Mouse (Mus musculus) induced T-regulatory cell, adult 2 months (primary cell): ENCODE data around the gene Cebpz.

Source experiments
- DNase-seq: peaks from one replicate; pipeline ENCODE4 v3.0.0-alpha.2; 2012; ENCODE audit warnings: low read depth

Gene Cebpz

DNA sequence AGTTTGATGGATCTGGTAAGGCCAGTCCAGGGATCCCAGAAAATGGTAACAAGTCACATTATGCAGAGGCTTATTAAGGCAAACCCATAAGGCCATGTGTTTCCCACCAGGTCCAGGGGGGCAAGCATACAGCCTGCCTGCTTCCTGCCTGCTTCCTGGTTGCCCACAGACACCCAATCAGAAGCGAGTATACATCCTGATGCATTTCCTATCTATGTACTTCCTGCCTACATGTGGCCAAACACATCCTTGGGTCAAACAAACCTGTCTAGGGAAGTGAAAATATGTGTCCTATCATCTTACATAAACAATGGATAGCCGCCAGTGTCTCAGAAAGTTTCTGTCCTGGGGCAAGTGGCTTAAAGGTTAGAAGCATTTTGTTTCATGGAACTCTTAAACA, 33.7 kb downstream of the Cebpz start:
- no peak for DNase-seq

DNA sequence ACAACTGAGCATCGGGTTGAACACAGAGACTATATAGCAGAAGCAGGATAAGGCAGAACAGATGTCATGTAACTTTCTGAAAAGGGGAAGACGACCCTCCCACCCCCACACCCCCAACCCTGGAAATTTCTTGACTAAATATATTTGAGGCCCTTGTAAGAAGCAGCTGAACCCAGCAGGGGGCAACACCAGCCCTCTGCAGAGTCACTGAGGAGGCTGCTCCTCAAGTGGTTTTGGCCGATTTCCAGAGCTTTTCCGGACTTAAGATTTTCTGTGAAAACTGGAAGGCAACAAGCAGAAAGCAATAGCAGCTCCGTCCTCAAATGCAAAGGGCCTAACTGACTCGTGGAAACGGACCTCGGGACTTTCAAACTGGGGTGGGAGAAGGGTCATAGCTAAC, 41.5 kb downstream of the Cebpz start:
- DNase-seq, result peak; percentile 39

DNA sequence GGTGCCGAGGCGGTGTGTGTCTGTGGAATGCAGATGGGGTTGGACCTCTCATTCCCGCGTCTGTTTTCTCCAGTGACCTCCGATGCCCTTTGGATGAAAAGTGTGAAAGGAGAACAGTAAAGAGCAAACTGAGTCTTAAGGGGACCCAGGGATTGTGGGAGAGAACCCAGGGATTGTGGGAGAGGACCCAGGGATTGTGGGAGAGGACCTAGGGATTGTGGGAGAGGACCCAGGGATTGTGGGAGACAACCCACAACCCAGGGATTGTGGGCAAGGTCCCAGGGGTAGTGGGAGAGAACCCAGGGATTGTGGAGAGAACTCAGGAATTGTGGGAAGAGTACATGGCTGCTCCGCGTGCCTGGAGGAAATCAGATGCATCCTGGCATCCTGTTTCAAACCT, 41.9 kb downstream of the Cebpz start:
- no peak for DNase-seq

DNA sequence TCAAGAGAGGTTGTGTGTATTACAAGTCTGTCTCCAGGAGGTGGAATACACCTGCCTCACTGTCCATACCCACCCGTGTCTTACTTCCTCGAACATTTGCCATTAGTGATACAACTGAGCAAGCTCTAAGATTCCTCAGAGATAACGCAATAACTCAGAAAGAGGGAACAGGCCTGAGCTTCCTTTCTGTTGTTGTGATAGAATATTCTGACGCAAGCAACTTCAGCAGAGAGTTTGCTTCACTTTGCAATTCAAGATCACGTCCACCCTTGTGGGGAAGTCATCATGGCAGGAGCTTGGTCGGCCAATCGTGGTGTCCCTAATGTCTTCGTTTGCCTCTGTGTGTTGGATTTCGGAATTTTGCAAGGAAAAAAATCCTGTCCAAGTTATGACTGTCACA, 45.8 kb downstream of the Cebpz start:
- DNase-seq, result no peak

DNA sequence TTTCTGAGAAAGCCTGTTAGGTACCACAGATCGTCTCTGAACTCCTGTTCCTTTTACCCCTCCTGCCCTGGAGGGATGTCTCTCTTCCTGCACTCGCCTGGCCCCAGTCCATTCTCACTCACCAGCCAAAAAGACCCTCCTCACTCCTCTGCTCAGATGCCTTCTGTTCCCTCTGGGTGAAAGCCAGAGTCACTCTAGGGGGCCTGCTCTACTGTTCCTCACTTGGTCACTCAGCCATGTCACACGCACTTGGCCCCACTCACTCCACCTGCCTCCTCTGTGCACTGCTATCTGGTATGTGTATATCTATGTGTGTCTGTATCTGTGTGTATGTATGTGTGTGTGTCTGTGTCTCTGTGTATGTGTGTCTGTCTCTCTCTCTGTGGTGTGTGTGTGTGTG, 47.7 kb downstream of the Cebpz start:
- DNase-seq, result no peak

DNA sequence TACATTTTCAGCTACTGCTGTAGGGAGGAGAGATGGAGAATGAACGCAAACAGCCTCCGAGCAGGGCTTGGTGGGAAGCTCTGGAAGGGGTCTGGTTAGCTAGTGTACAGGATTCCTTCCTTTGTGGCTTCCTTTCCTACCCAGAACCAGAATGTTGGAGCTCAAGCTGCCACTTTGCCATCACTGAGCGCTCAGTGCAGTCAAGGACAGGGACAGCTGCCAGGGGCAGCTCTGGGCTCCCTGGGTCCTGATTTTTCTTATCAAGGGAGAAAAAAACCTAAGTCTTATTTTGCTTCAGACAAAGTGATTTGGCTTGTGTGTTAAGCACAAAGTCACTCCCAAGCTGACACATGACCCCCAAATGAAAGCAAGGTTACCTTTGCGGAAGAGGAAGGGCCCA, 48.3 kb downstream of the Cebpz start:
- DNase-seq, result no peak

DNA sequence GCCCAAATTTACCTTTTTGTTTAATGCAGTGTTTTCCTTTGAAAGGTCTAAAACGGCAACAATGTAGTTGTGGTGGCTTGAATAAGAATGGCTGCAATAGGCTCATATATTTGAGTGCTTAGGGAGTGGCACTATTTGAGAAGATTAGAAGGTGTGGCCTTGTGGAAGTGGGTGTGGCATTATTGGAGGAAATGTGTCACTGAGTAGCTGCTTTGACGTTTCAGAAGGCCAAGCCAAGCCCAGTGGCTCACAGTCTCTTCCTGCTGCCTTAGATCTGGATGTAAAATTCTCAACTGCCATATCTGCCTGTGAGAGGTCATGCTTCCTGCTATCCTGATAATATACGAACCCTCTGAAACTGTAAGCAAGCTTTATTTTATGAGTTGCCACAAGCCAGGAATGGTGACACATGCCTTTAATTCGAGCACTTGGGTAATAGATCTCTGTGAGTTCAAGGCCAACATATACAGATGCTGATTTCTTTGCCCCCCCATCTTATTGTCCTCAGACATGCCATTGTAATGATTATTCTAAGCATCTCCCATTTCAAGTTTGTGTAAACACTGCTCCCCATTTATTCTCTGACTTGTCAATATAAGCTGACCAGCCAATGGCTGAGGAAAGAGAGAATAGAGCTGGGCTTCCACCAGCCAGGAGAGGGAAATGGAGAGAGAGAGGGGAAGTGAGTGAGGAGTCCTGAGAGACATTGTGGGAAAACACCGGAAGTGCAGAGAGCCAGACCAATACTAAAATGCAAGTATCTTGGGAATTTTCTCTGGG, 51.4 kb downstream of the Cebpz start:
- DNase-seq, result no peak

DNA sequence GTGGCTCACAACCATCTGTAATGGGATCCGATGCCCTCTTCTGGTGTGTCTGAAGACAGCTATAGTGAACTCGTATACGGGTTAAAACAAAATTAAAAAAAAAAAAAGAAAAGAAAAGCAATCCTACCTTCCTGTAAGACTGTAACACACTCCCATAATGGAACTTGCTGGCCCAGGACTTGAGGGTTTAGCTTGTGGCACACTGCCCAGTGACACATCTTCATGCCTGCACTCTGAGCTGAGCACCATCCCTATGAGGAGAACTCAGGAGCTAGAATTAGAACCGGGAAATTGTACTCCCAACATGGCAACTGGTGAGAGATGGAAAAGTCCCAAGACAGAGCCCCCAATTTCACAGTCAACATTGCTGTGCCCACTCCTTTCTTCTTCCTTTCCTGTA, 53.6 kb downstream of the Cebpz start:
- no peak for DNase-seq

DNA sequence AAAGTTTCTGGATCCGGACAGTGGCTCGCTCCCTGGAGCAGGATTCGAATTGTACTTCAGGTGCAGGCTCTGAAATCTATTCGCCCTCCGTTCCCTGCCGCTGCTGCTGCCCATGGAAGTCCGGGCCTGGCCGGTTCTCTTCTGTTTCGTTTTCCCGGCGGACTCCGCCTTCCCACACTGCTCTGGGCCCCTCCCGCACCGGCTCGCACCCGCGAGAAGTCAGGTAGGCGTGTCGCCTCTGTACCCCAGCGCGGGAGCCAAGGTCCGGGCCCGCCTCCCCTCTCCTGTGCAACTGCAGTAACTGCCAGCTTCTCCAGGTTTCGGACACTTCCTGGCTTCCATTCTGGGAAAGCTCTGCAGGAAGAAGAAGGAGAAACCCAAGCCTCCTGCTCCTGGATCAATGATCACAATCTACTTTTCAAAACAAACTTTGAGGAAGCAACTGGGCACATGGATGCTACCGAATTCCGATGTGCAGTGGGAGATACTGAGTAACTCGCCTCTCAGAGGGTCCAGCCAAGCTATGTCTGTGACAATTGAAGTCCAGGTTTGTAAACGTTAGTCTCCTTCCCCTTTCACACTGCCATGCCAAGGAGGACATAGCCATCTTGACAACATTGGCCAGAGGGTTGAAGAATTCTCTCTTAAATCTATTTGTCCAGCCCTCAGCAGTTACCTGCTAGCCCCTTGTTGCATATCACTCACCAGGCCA, 54.3 kb downstream of the Cebpz start, which contains the start of gene Eif2ak2:
Gene Eif2ak2, minus strand, starts transcription at position 173 of the 712 bp plus-strand sequence.
- DNase-seq, result peak; percentile 77

DNA sequence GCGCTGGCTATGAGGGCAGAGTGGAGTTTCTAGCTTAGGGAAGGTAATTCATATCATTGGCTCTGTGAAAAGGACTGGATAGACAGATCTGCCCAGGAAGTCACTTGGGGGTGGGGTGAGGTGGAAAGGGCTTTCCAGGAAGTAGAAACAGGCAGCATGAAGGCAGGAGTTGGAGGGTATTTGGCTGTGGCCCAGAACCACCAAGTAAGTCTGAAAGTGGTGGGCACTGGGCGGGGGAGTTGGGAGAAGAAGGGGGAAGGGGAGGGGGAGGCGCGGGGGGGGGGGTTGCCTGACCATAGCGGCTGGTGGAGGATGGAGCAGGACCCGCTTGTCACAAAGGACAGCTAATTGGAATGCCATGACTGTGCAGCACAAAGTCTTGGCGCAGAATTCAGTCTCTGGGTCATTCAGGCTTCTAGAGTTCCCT, 55.0 kb downstream of the Cebpz start:
- DNase-seq, result peak; percentile 62

DNA sequence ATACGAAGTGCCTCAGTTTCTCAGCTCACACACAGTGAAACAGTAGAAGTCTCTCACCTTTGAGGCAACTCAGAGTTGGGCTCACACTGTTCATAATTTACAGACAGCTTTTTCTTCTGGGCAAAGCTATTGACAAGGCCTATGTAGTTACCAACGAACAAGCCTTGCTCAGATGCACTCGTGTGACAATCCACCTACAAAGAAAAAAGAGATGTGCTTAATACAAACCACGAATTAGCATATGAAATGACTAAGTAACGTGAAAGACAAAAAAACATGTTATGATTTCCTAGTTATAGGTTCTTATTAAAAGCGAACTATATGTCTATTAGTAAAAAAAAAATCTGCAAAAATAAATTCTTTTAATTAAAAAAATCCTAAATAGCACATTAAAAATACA, 63.0 kb downstream of the Cebpz start:
- peak; percentile 29 for DNase-seq
